Mouse (Mus musculus): Measurements from ENCODE around the gene Suox.
"Not testable (repeated sequence)": the region's sequence is repeated elsewhere in the genome, so short reads cannot be mapped to it uniquely, and the experiment has no call there.

The Suox gene

DNA sequence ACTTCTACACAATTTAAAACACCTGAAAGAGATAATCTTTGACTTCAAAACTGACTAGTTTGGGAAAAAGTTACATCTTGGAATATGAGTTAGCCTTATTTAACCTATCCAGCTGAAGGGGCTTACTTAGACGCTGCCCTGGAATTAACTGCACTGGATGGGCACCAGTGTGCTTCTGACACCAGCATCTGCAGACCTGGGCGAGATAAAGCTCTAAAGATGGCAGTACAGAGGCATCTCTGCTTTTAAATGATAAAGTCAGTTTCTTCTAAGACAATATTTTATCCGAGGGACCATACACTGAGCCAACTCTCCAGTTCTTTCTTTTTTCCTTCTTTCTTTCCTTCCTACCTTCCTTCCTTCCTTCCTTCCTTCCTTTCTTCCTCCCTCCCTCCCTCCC is 9.1 kb downstream of the Suox start:
- no peak for DNase-seq (ENCODE audit: low spot score)

DNA sequence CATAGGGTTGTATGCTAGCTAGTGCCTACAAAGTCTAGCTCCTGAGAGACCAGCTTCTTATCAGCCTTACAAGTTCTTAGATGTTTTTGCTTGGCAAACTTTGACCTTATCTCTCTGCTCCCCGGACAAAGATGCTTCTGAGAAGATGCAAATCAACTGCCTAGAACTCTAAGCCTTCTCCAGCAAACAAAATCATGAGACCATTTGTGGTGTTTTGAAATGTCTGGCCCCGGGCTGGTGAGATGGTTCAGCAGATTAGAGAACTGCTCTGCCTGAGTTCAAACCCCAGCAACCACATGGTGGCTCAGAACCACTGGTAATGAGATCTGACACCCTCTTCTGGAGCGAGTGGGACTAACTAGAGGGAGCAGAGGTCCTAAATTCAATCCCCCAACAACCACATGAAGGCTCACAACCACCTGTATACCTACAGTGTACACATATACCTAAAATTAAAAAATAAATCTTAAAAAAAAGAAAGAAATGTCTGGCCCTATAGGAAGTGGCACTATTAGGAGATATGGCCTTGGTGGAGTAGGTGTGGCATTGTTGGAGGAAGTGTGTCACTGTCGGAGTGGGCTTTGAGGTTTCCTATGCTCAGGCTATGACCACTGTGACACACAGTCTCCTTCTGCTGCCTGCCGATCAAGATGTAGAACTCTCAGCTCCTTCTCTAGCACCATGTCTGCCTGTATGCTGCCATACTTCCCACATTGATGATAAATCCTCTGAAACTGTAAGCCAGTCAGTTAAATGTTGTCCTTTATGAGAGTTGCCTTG is 10.2 kb downstream of the Suox start:
- no peak for DNase-seq (ENCODE audit: low spot score)

DNA sequence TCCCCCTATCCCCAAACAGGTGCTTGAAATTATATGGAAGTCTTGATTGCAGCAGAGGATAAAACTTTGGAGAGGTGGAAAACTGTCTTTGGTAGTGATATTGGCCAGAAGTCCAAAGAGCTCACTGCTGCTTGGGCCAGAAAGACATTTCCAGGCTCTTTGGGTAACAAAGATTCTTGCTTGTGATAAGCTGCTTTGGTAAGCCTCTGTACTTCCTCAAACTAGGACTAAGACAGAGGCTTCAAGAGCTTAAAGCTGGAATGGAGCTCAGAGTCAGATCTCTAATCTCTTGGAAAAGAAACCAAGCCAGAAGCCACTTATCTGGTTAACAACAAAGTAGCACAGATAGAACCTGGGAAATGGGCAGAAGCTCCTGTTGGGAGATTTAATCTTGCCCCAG is 11.4 kb downstream of the Suox start:
- DNase-seq (ENCODE audit: low spot score) = no peak

DNA sequence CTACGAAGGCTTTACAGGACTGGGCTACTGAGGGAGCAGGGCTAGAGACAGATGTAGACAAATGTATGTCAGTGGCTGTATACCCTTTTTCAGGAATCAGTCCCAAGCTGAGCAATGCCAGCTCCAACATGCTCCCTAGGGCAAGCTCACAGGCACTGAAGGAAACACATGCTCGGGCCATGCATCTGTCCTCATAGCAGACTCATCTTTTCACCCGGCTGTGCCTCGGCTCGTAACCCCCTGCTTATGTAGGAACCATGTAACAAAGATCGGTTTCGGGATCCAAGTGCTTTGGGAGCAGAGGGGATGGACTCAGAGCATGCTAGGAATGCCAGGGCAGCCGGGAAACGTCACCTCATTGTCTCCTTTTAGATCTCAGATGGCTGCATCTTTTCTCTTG is 14.4 kb downstream of the Suox start:
- no peak for DNase-seq (ENCODE audit: low spot score)

DNA sequence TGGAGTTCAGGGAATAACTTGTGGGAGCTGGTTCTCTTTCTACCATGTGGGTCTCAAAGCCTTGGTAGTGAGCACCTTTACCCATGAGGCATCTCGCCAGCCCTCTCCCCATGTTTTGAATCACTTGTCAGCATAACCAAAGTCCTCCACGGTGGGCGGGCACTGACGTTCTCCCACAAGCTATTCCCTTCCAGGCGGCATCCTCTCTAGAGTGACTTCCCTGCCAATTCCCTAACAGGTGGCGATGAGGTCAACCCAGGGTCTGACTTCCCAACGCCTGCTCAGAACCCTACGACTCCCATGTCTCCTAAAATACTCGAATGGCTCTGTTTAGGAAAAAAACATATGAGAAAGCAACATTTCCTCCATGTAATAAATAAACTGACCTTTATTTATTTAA is 16.0 kb downstream of the Suox start:
- DNase-seq (ENCODE audit: low spot score) = no peak

DNA sequence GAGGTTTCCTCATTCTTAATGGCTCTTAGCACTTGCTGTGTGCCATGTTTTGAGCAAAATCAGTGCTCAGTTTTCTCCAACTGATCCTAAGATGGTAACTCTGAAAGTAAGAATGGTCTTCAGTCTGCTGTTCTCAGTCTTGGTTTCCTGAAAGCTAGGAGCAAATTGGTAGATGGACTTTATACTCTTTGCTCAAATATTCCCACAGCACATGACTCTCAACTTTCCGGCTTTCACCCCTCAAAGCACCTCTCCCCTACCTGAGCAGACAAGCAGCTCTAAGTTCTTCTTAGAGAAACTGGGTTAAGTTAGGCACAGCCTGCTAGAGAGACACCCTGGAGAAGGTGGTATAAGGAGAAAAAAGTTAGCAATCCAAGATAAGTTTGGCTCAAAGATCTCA is 17.1 kb downstream of the Suox start:
- DNase-seq (ENCODE audit: low spot score) = no peak

DNA sequence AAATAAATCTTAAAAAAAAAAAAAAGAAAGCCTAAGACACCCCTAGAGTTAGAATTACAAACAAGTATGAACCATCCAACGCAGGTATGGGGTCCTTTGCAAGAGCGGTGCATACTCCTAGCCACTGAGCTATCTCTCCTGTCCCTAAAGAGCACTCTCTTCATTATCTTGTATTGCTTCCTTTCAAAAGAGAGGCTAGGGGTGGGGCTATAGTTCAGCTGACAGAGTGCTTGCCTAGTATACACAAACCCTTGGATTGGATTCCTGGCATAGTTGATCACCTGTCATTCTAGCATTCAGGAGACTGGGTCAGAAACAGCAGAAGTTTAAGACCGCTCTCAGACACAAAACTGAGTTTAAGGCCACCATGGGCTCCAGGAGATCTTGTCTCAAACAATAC is 18.6 kb downstream of the Suox start:
- no peak for DNase-seq (ENCODE audit: low spot score)

DNA sequence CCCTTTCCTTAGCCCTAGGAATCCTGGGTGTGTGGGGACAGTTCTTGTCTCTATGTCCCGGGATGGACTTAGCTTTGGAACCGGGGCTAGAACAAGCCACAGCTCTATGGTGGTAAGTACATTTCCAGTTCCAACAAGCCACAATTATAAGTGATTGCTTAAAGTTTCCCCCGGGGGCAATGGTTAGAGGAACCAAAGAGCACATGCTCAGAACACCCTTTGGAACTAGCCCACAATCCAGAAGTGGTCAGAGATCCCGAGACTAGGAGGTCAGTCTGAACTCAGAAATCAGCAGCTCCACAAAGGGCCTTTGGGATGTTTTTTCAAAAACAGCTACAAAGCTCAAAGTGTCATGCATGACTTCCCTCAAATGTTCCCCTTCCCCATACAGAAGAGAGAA is 20.0 kb downstream of the Suox start:
- DNase-seq (ENCODE audit: low spot score) = no peak

DNA sequence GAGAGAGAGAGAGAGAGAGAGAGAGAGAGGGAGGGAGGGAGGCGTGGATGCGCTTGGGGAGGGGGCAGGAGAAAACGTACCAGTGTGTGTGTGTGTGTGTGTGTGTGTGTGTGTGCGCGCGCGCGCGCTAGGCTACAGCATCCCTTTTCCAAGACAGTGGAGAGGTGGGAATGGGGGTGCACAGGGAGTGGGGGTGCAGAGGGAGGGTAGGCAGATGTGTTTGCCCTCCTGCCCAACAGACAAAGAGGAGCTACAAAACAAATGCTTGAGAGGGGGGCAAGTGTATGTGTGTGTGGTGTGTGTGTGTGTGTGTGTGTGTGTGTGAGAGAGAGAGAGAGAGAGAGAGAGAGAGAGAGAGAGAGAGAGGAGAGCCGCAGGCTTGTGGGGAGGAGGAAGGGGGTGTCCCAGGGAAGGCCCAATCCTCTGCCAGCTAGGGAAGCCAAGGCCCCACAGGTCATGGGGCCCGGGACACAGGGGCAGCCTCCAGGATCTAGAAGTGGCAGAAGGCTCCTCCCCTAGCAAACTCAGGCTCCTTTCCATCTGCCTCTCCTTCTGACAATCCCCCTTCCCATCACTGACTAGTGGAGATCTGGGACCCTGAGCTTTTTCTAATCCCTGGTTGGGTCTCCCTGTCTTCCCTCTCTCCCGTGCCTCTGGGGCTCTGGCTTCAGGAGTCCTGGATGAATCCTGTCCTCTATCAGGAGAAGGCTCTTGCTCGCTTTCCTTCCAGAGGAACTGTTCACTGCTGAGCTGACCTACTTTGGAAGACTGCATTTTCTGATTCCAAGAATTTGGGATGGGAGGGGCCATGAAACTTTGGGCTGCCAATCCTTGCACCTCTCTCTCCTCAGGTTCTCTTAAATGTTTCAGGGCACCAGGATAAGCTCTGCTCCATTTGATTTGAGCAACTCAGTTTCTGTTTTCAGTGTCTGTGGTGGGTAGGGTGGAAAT is 27.5 kb downstream of the Suox start:
- DNase-seq (ENCODE audit: low spot score) = no peak

DNA sequence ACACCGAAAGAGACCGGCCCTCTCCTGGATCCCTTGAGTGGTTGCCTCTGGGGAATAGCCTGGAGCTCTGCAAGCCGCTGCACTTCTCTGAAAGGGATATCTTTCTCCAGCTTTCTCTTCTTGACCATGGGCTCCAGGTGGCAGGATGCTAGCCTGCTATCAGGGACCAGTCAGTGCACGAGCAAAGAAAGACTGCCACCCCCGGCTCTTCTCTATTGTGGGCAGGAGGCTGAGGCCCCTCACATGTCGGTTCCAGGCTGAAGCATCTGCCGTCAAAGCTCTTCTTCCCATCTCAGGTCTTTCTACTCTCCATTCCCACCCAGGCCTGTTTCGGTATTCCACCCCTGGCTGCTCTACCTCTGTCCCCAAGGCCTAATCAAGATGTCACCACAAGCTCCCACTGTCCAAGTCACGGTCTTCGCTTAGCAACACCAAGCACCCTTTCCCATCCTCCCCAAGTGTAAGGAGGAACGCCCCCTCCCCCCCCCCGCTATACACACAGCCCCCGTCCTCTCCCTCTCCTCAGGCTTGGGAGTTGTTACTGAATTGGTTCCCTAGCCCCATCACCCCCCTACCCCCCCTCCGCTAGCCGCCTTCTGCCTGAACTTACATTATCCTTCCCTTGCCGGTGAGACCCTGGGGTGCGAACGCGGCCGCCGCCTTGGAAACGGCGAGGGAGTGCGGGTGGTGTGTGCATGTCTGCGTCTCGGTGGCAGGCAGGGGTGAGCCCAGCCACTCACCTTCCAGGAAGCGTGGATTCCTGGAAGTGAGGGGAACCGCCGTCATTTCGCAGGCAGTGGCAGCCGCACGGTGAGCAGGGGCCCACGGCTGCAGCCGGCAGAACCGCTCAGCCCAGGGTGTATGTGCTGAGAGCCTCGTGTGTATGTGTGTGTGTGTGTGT is 28.5 kb downstream of the Suox start, which contains the start of gene Ikzf4:
Gene Ikzf4 (minus strand): TSS at position 881 of the 901 bp plus-strand sequence.
- DNase-seq (ENCODE audit: low spot score) = no peak

DNA sequence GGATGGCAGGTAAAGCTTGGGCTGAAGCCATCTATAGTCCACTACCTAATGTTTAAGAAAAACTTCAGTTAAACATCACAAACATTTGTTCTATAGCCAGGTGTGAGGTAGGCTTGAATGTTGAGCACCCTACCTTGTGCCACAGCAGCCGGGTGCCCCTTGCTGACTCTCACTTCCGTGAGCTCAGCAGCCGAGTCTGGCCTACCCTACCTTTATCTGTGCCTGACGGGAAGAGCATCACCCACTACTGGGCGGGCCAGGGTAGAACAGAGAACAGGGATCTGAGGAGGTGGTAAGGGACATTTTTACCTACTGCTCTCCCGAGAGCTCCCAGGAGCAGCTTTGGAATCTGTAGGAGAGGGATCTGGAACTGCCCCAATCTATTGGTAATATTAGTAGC is 31.1 kb downstream of the Suox start:
- no peak for DNase-seq (ENCODE audit: low spot score)

DNA sequence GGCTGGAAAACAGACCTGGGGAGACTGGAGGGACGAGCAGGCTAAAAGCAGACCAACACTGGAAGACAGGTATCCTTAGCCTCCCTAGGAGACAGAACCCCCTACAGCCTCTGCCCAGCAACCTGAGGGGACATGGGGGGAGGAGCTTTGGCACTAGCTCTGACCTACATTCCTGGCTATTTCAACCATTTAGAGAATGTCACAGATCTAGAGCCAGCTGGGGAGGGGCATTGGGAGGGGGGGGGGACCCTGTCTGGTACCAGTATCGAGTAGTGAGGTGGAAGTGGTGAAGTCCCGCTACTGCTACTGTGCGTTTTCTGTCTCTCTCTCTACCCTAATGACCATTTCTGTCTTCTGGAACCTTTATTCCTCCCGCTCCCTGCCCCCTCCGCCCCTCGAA is 32.0 kb downstream of the Suox start:
- DNase-seq (ENCODE audit: low spot score) = no peak

DNA sequence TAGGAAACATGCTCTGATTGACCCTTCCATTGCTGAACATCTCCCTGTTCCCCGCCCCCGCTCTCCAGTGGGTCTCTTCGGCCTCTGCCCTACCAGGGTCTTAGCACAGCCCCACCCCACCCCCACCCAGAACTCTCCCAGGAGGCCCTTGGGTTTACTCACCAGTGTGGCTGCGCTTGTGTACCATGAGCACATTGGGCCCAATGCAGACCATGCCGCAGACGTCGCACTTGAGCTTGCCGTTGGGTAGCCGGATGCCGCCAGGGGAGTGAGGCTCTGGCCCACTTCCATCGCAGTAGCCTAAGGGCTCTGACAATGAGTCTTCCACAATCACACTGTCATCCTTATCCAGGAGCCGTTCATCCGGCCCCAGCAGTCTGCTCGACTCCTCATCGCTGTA is 33.0 kb downstream of the Suox start:
- DNase-seq (ENCODE audit: low spot score) = no peak

DNA sequence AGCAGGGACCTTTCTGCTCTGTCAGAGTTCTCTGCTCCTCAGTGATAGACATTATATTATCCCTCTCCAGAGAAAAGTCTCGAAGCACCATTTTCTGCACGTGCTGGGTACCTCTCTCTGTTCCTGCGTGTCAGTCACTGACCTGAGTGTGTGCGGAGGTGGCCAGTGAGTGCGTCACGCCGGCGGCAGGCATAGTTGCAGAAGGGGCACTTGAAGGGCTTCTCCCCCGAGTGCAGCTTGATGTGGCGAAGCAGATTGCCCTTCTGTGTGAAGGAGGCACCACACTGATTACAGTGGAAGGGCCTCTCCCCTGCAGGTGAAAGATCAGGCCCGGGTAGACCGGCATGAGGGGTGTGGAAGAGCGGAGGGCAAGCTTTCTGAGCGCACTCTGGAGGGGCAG is 33.9 kb downstream of the Suox start:
- DNase-seq (ENCODE audit: low spot score) = no peak

DNA sequence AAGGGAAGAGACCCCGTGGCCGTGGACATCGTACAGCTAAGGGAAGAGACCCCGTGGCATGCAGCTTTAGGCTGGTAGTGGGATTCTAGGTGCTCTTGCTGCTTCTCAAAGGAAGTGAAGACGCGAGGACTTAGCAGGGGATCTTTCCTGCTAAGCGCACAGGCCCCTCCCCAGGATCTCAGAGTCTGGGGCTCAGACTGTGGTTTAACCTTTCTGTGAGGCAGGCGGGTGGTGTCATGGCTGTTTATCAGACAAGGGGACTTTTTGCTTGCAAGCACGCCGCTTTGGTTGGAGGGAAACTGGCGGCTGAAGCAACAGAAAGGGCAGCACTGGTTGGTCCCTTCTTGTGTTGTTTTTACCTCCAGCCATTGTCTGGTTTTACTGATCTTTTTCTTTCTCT is 36.9 kb downstream of the Suox start:
- DNase-seq (ENCODE audit: low spot score) = no peak

DNA sequence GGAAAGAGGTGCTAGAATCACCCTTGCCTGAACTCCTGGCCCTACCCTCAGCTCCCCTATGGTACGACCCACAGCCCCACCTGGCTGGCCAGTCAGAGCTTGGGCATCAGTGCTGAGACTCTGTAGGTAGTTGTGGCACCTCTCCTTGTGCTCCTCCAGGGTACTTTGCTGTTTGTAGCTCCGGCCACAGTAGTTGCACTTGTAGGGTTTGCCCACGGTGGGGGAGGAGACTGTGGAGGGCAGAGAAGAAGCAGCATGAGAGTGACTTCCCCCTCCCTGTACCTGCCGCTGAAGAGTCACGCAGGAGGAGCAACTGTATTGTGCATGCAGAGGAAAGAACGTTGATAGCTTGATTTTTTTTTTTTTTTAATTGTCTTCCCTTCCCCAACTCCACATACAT is 37.3 kb downstream of the Suox start:
- no peak for DNase-seq (ENCODE audit: low spot score)

DNA sequence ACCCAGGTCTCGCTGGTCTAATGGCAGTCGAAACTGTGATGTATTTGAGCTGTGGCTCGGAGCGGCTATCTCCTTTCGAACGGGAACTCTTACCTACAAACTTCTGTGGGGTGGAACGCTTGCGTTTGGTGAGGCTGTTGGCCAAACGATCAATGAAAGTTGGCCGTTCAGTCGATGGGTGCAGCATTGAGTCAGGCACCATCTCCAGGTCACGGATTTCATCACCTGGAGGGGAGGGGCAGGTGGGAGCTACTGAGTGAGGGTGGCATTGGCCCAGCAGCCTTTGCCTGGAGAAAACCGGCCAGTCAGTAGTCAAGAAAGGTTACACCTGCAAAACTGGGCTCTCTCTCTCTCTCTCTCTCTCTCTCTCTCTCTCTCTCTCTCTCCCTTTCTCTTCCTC is 38.2 kb downstream of the Suox start:
- DNase-seq (ENCODE audit: low spot score) = no peak

DNA sequence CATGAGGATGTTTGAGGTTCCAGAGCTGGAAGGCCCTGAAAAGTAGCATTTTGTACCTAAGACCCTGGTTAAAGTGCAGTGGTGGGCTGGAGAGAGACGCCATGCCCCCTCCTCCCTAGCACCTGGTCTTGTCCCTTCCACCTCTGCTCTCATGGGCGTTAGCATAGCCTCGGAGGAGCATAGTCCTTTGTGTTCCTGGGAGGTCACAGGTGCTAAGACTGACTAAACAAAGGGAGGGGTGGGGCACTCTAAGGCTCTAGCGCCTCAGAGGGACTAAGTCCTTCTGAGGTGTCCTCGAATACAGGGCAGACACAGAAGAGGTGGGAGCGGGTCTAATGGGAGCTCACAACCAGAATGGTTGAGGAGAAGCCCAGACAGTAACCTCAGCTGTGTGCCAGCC is 42.3 kb downstream of the Suox start:
- DNase-seq (ENCODE audit: low spot score) = no peak

DNA sequence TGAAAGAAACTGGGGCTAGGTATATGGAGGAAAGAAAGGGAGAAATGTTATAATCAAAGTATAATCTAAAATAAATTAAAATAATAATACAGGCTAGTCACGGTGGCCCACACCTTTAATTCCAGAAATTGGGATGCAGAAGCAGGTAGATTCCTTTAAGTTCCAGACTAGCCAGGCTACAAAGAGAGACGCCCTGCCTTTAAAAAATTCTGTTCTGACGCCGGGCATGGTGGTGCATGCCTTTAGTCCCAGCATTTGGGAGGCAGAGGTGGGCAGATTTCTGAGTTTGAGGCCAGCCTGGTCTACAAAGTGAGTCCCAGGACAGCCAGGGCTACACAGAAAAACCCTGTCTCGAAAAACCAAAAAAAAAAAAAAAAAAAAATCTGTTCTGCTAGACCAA is 43.6 kb downstream of the Suox start:
- not testable (repeated sequence) for DNase-seq (ENCODE audit: low spot score)

DNA sequence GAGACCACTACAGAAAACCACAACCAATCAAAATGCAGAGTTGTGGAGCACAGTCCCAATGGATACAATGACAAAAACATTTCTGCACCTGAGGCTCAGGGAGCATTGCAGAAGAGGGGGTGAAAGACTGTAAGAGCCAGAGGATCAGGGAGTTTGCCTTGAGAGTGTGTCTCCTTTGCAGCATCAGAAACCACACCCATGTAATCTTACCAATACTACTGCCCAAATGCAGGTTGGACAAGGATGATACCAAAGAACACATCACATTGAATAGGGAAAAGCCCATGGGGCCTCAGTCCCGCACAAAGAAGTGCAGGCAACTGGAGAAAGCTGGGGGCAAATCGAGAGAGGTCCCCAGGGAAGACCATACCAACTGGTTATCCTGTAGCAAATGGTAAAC is 44.1 kb downstream of the Suox start:
- DNase-seq (ENCODE audit: low spot score) = no peak

DNA sequence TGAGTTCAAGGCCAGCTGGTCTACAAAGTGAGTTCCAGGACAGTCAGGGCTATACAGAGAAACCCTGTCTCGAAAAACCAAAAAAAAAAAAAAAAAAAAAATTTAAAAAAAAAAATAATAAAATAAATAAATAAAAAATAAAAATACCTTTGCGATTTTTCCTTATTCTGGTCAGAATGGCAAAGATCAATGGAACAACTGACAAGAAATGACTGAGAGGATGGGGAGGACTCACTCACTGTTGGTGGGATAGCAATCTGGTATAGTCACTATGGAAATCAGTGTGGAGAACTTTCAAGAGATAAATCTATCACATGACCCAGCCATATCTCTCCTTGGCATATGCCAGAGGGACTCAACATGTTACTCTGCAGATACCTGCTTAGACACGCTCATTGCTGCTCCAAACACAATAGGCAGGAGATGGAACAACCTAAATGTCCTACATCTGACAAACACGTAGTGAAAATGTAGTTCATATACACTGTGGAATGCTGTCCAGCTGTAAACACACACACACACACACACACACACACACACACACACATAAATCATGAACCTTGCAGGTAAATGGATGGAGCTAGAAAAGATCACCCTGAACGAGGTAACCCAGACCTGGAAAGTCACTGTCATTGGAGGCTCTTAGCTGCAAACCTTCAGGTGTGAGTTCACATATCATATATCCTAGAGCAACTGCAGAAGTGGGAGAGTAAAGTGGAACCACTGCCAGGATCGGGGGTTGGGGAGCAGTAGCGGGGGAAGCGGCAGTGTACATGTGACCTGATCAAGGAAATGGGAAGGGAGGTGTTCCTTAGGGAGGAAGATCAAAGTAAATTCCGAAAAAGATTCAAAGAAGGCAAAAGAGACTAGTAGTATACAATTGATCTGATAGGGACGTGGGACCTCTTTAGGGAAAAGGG is 46.2 kb downstream of the Suox start:
- no peak for DNase-seq (ENCODE audit: low spot score)
